Mouse (Mus musculus): ENCODE results near the gene Prepl. TPM values are rescaled to one million over a fixed set of nuclear protein-coding genes. Genes with fewer than 3 reads are reported as not detected.

Gene Prepl
- total and polyA plus RNA-seq, 2 experiments from 2014 or later, result 94.0 to 124 TPM

GRCm38 (mm10) chr17:85073214-85073613 is 16.8 kb downstream of the Prepl start:
- ATAC-seq (no peak), DNase-seq (ENCODE audit: low spot score) (no peak)
- no peak overlapping the region for H3K4me2 ChIP-seq (ENCODE audit: low read depth, low read length)
- H3K27me3 ChIP-seq (ENCODE audit: insufficient read depth, low read length), result no peaks in the 10 kb centered on the region
- no peaks in the 10 kb centered on the region for H3K9me3 ChIP-seq (ENCODE audit: low read length)
- peaks cover 52% of the 10 kb centered on the region for H3K36me3 ChIP-seq (ENCODE audit: insufficient read depth, low read length)
- no peak overlapping the region for H3K27ac ChIP-seq
- no peak for TF ChIP-seq CTCF (IDR thresholded peaks at IDR 0.05; ENCODE audit: low read depth)
- H3K9ac ChIP-seq (replicated peaks; ENCODE audit: low read length), result no peak overlapping the region
- no peak overlapping the region for H3K4me3 ChIP-seq (ENCODE audit: low read length)
- WGBS, result 50% methylated on average over 7 of the region's 7 CpGs
- no peaks in the 10 kb centered on the region for H3K4me1 ChIP-seq (ENCODE audit: insufficient read depth, low read length)

- H3K9ac ChIP-seq (replicated peaks; ENCODE audit: low read length), result no peak overlapping the region
- no peaks in the 10 kb centered on the region for H3K4me1 ChIP-seq (ENCODE audit: insufficient read depth, low read length)
- no peaks in the 10 kb centered on the region for H3K27me3 ChIP-seq (ENCODE audit: insufficient read depth, low read length)
- DNase-seq (ENCODE audit: low spot score) (no peak), ATAC-seq (no peak)
- H3K4me3 ChIP-seq (ENCODE audit: low read length), result no peak overlapping the region
- H3K36me3 ChIP-seq (ENCODE audit: insufficient read depth, low read length), result peaks cover 53% of the 10 kb centered on the region
- H3K27ac ChIP-seq, result no peak overlapping the region
- H3K9me3 ChIP-seq (ENCODE audit: low read length), result no peaks in the 10 kb centered on the region
- no peak for TF ChIP-seq CTCF (IDR thresholded peaks at IDR 0.05; ENCODE audit: low read depth)
- WGBS, result 35% methylated on average over 11 of the region's 11 CpGs
- no peak overlapping the region for H3K4me2 ChIP-seq (ENCODE audit: low read depth, low read length)
Measured at GRCm38 (mm10) chr17:85072383-85072782, 17.7 kb downstream of the Prepl start.

- Histone ChIP-seq H3K4me1 (ENCODE audit: insufficient read depth, low read length) (no peaks in the 10 kb centered on the region), H3K27ac (no peak overlapping the region), H3K4me3 (ENCODE audit: low read length) (no peak overlapping the region), H3K9ac (replicated peaks; ENCODE audit: low read length) (no peak overlapping the region), H3K9me3 (ENCODE audit: low read length) (no peaks in the 10 kb centered on the region), H3K36me3 (ENCODE audit: insufficient read depth, low read length) (peaks cover 48% of the 10 kb centered on the region), H3K27me3 (ENCODE audit: insufficient read depth, low read length) (no peaks in the 10 kb centered on the region), H3K4me2 (ENCODE audit: low read depth, low read length) (no peak overlapping the region)
- no peak for DNase-seq (ENCODE audit: low spot score)
- peak; percentile 46 for TF ChIP-seq CTCF (IDR thresholded peaks at IDR 0.05; ENCODE audit: low read depth)
- ATAC-seq, result no peak
- 85% methylated on average over 8 of the region's 8 CpGs for WGBS
Measured at GRCm38 (mm10) chr17:85071088-85071775, 18.8 kb downstream of the Prepl start.

- no peak overlapping the region for H3K4me2 ChIP-seq (ENCODE audit: low read depth, low read length)
- ATAC-seq, result no peak
- no peak overlapping the region for H3K27ac ChIP-seq
- TF ChIP-seq CTCF (IDR thresholded peaks at IDR 0.05; ENCODE audit: low read depth), result no peak
- H3K4me3 ChIP-seq (ENCODE audit: low read length), result no peak overlapping the region
- peaks cover 49% of the 10 kb centered on the region for H3K36me3 ChIP-seq (ENCODE audit: insufficient read depth, low read length)
- DNase-seq (ENCODE audit: low spot score), result no peak
- H3K9ac ChIP-seq (replicated peaks; ENCODE audit: low read length), result no peak overlapping the region
- WGBS, result 89% methylated on average over 6 of the region's 6 CpGs
- H3K4me1 ChIP-seq (ENCODE audit: insufficient read depth, low read length), result no peaks in the 10 kb centered on the region
- no peaks in the 10 kb centered on the region for H3K9me3 ChIP-seq (ENCODE audit: low read length)
- H3K27me3 ChIP-seq (ENCODE audit: insufficient read depth, low read length), result no peaks in the 10 kb centered on the region
Measured at GRCm38 (mm10) chr17:85070658-85071057, 19.4 kb downstream of the Prepl start.

- H3K4me3 ChIP-seq (ENCODE audit: low read length), result no peak overlapping the region
- no peaks in the 10 kb centered on the region for H3K4me1 ChIP-seq (ENCODE audit: insufficient read depth, low read length)
- no peaks in the 10 kb centered on the region for H3K9me3 ChIP-seq (ENCODE audit: low read length)
- no peak for TF ChIP-seq CTCF (IDR thresholded peaks at IDR 0.05; ENCODE audit: low read depth)
- WGBS, result 87% methylated on average over 7 of the region's 7 CpGs
- H3K27me3 ChIP-seq (ENCODE audit: insufficient read depth, low read length), result no peaks in the 10 kb centered on the region
- H3K9ac ChIP-seq (replicated peaks; ENCODE audit: low read length), result no peak overlapping the region
- no peak overlapping the region for H3K27ac ChIP-seq
- H3K4me2 ChIP-seq (ENCODE audit: low read depth, low read length), result no peak overlapping the region
- H3K36me3 ChIP-seq (ENCODE audit: insufficient read depth, low read length), result peaks cover 70% of the 10 kb centered on the region
- ATAC-seq, result no peak
- DNase-seq (ENCODE audit: low spot score), result no peak
Measured at GRCm38 (mm10) chr17:85067331-85067730, 22.7 kb downstream of the Prepl start.

- Histone ChIP-seq H3K4me2 (ENCODE audit: low read depth, low read length) (no peak overlapping the region), H3K9me3 (ENCODE audit: low read length) (no peaks in the 10 kb centered on the region), H3K9ac (replicated peaks; ENCODE audit: low read length) (no peak overlapping the region), H3K27me3 (ENCODE audit: insufficient read depth, low read length) (no peaks in the 10 kb centered on the region), H3K4me1 (ENCODE audit: insufficient read depth, low read length) (no peaks in the 10 kb centered on the region), H3K27ac (no peak overlapping the region), H3K4me3 (ENCODE audit: low read length) (no peak overlapping the region), H3K36me3 (ENCODE audit: insufficient read depth, low read length) (peaks cover 40% of the 10 kb centered on the region)
- DNase-seq (ENCODE audit: low spot score), result no peak
- no peak for TF ChIP-seq CTCF (IDR thresholded peaks at IDR 0.05; ENCODE audit: low read depth)
- WGBS, result 90% methylated on average over 7 of the region's 7 CpGs
- ATAC-seq, result no peak
Measured at GRCm38 (mm10) chr17:85063560-85063959, 26.5 kb downstream of the Prepl start.

GRCm38 (mm10) chr17:85059136-85059535 is 30.9 kb downstream of the Prepl start:
- H3K27ac ChIP-seq, result no peak overlapping the region
- H3K9me3 ChIP-seq (ENCODE audit: low read length), result no peaks in the 10 kb centered on the region
- no peak overlapping the region for H3K4me3 ChIP-seq (ENCODE audit: low read length)
- H3K9ac ChIP-seq (replicated peaks; ENCODE audit: low read length), result no peak overlapping the region
- DNase-seq (ENCODE audit: low spot score) (no peak), ATAC-seq (no peak)
- H3K27me3 ChIP-seq (ENCODE audit: insufficient read depth, low read length), result no peaks in the 10 kb centered on the region
- H3K36me3 ChIP-seq (ENCODE audit: insufficient read depth, low read length), result peaks cover 13% of the 10 kb centered on the region; the same call in 1 of the 2 replicates
- no peak for TF ChIP-seq CTCF (IDR thresholded peaks at IDR 0.05; ENCODE audit: low read depth)
- H3K4me2 ChIP-seq (ENCODE audit: low read depth, low read length), result no peak overlapping the region
- no peaks in the 10 kb centered on the region for H3K4me1 ChIP-seq (ENCODE audit: insufficient read depth, low read length)
- WGBS, result 89% methylated on average over 6 of the region's 6 CpGs

Data from hindbrain, postnatal 0 days (tissue).